Mouse (Mus musculus) stomach, embryonic 16.5 days (tissue): Measurements from ENCODE around the gene Bicd1. TPM values are rescaled to one million over a fixed set of nuclear protein-coding genes. Genes with fewer than 3 reads are reported as not detected.
"Not testable (repeated sequence)": the region's sequence is repeated elsewhere in the genome, so short reads cannot be mapped to it uniquely, and the experiment has no call there.

Experiments
- ATAC-seq: fragments of 200-750 bp; cut with Nextera tagmentation; 2 replicates; pipeline ENCODE4 v1.8.0; 2017; ENCODE audit warnings: moderate number of reproducible peaks, moderate TSS enrichment; ENCODE audit not compliant: insufficient read depth, low FRiP score
- H3K27ac ChIP-seq: fragments of 300-500 bp; sonication (generic); 2 replicates; pipeline ENCODE4 v1.5.1; 2014; ENCODE audit warnings: low read length
- H3K27me3 ChIP-seq: fragments of 300-500 bp; sonication (generic); 2 replicates; pipeline ENCODE4 v1.6.1; 2014; ENCODE audit warnings: low read length, control low read depth, mixed read lengths; ENCODE audit not compliant: control insufficient read depth, insufficient read depth
- H3K36me3 ChIP-seq: fragments of 300-500 bp; sonication (generic); 2 replicates; pipeline ENCODE4 v1.6.1; 2014; ENCODE audit warnings: low read length; ENCODE audit not compliant: control insufficient read depth, insufficient read depth
- H3K4me1 ChIP-seq: fragments of 300-500 bp; sonication (generic); 2 replicates; pipeline ENCODE4 v1.6.1; 2014; ENCODE audit warnings: low read length, control low read depth, mixed read lengths; ENCODE audit not compliant: control insufficient read depth, insufficient read depth
- H3K4me2 ChIP-seq: fragments of 300-500 bp; sonication (generic); 2 replicates; pipeline ENCODE4 v1.6.1; 2014; ENCODE audit warnings: low read depth, low read length, mixed read lengths
- H3K4me3 ChIP-seq: fragments of 300-500 bp; sonication (generic); replicated peaks from 2 replicates; pipeline ENCODE4 v1.5.1; 2014; ENCODE audit warnings: mild to moderate bottlenecking, low read length
- H3K9ac ChIP-seq: fragments of 300-500 bp; sonication (generic); 2 replicates; pipeline ENCODE4 v1.6.1; 2014; ENCODE audit warnings: low read length
- H3K9me3 ChIP-seq: fragments of 300-500 bp; sonication (generic); replicated peaks from 2 replicates; pipeline ENCODE4 v1.6.1; 2016; ENCODE audit warnings: low read length, control low read depth; ENCODE audit not compliant: control insufficient read depth
- WGBS: fragments of 180-500 bp; shearing (Covaris S2); extraction: QIAGEN DNeasy Blood & Tissue Kit; methylation state at CpG from one replicate; pipeline ENCODE4 v1.1.7; 2014; 5-methylcytosine and 5-hydroxymethylcytosine counted together
- polyA plus RNA-seq: library from polyadenylated mRNA; unstranded; fragments of >200 nt; fragmentation: Nextera tagmentation; extraction: Ambion mirVana; gene quantifications from 2 replicates; pipeline ENCODE4 v1.2.1, GENCODE M21; 2015

Gene Bicd1
- polyA plus RNA-seq, 1 experiment from 2014 or later = 11.4 TPM

GRCm38 (mm10) chr6:149472441-149472840, 63.8 kb downstream of the Bicd1 start:
- WGBS = 96% methylated on average over 6 of the region's 6 CpGs
- not testable (repeated sequence) for ATAC-seq, H3K27me3 ChIP-seq, H3K9ac ChIP-seq, H3K4me3 ChIP-seq, H3K4me2 ChIP-seq, H3K27ac ChIP-seq, H3K9me3 ChIP-seq, H3K36me3 ChIP-seq, H3K4me1 ChIP-seq

GRCm38 (mm10) chr6:149481868-149482267, 73.2 kb downstream of the Bicd1 start:
- H3K27ac ChIP-seq, H3K4me3 ChIP-seq, H3K4me2 ChIP-seq, H3K27me3 ChIP-seq, ATAC-seq, H3K9ac ChIP-seq, H3K9me3 ChIP-seq, H3K36me3 ChIP-seq, H3K4me1 ChIP-seq: not testable (repeated sequence)
- WGBS = 94% methylated on average over 5 of the region's 5 CpGs

- Histone ChIP-seq H3K27ac (no peak overlapping the region), H3K9me3 (no peaks in the 10 kb centered on the region), H3K4me3 (no peak overlapping the region), H3K27me3 (no peaks in the 10 kb centered on the region), H3K36me3 (no peaks in the 10 kb centered on the region), H3K9ac (no peak overlapping the region), H3K4me2 (no peak overlapping the region), H3K4me1 (no peaks in the 10 kb centered on the region)
- 86% methylated on average over 2 of the region's 2 CpGs for WGBS
- no peak for ATAC-seq
These were observed 86.0 kb downstream of the Bicd1 start for GRCm38 (mm10) chr6:149494662-149495061.

GRCm38 (mm10) chr6:149495925-149496324, 87.2 kb downstream of the Bicd1 start:
- ATAC-seq = no peak
- H3K36me3 ChIP-seq = no peaks in the 10 kb centered on the region
- H3K4me3 ChIP-seq = no peak overlapping the region
- H3K4me1 ChIP-seq = no peaks in the 10 kb centered on the region
- no peak overlapping the region for H3K4me2 ChIP-seq
- no peak overlapping the region for H3K9ac ChIP-seq
- H3K27ac ChIP-seq = no peak overlapping the region
- no peaks in the 10 kb centered on the region for H3K27me3 ChIP-seq
- H3K9me3 ChIP-seq = no peaks in the 10 kb centered on the region

GRCm38 (mm10) chr6:149565720-149566498, 157.2 kb downstream of the Bicd1 start:
- Histone ChIP-seq H3K4me1 (no peaks in the 10 kb centered on the region), H3K9ac (peak overlapping the region; percentile 66), H3K27ac (peak overlapping the region; percentile 52; the same call in 1 of the 2 replicates), H3K4me3 (peak overlapping the region; percentile 62), H3K36me3 (no peaks in the 10 kb centered on the region), H3K9me3 (no peaks in the 10 kb centered on the region), H3K27me3 (no peaks in the 10 kb centered on the region), H3K4me2 (peak overlapping the region; percentile 89)
- ATAC-seq = peak; percentile 96
- 2% methylated on average over 19 of the region's 19 CpGs for WGBS

GRCm38 (mm10) chr6:149567219-149567618, 158.5 kb downstream of the Bicd1 start:
- Histone ChIP-seq H3K27ac (no peak overlapping the region), H3K36me3 (no peaks in the 10 kb centered on the region), H3K4me1 (no peaks in the 10 kb centered on the region), H3K9me3 (no peaks in the 10 kb centered on the region), H3K27me3 (no peaks in the 10 kb centered on the region), H3K4me3 (no peak overlapping the region), H3K9ac (no peak overlapping the region), H3K4me2 (no peak overlapping the region)
- 32% methylated on average over 1 of the region's 1 CpGs for WGBS
- no peak for ATAC-seq

GRCm38 (mm10) chr6:149574288-149574687, 165.6 kb downstream of the Bicd1 start:
- Histone ChIP-seq H3K27ac (no peak overlapping the region), H3K9ac (no peak overlapping the region), H3K4me3 (no peak overlapping the region), H3K9me3 (no peaks in the 10 kb centered on the region), H3K27me3 (no peaks in the 10 kb centered on the region), H3K4me2 (no peak overlapping the region), H3K36me3 (no peaks in the 10 kb centered on the region), H3K4me1 (no peaks in the 10 kb centered on the region)
- 82% methylated on average over 1 of the region's 1 CpGs for WGBS
- ATAC-seq = no peak

GRCm38 (mm10) chr6:149580053-149580452, 171.4 kb downstream of the Bicd1 start:
- Histone ChIP-seq H3K9ac (no peak overlapping the region), H3K36me3 (no peaks in the 10 kb centered on the region; the same call in 1 of the 2 replicates), H3K4me3 (no peak overlapping the region), H3K27ac (no peak overlapping the region), H3K4me2 (no peak overlapping the region), H3K4me1 (no peaks in the 10 kb centered on the region), H3K27me3 (no peaks in the 10 kb centered on the region), H3K9me3 (0 out of 2 replicates have a peak, but pooled peaks cover 2% of the 10 kb centered on the region)
- no peak for ATAC-seq

GRCm38 (mm10) chr6:149585708-149586504, 177.2 kb downstream of the Bicd1 start:
- Histone ChIP-seq H3K4me2 (no peak overlapping the region), H3K36me3 (no peaks in the 10 kb centered on the region; the same call in 1 of the 2 replicates), H3K27ac (no peak overlapping the region), H3K9me3 (peaks cover 11% of the 10 kb centered on the region; the same call in 1 of the 2 replicates), H3K9ac (no peak overlapping the region), H3K4me3 (no peak overlapping the region), H3K4me1 (no peaks in the 10 kb centered on the region), H3K27me3 (no peaks in the 10 kb centered on the region)
- WGBS = 93% methylated on average over 7 of the region's 7 CpGs
- no peak for ATAC-seq
